Mouse (Mus musculus): ENCODE results near the gene Fam193a.

- TF ChIP-seq GATA1 (IDR thresholded peaks at IDR 0.05; ENCODE audit: borderline replicate concordance, low read length) (no peak), CTCF (IDR thresholded peaks at IDR 0.05; ENCODE audit: low read depth, low read length) (no peak), GATA2 (IDR thresholded peaks at IDR 0.05; ENCODE audit: borderline replicate concordance, low read depth, low read length) (no peak), POLR2AphosphoS5 (IDR thresholded peaks at IDR 0.05; ENCODE audit: insufficient replicate concordance, low read depth, low read length) (no peak)
Measured at GRCm38 (mm10) chr5:34528724-34529123, 159.0 kb downstream of the Fam193a start.

All from G1E (cell line).